Mouse (Mus musculus) adrenal gland, adult (tissue): ENCODE measurements around the gene Bdnf.

Experiments used
- DNase-seq, 2 experiments: peaks; one replicate each; pipeline ENCODE4 v3.0.0; 2022 to 2023; ENCODE audit warnings: low spot score in 1 of 2; ENCODE audit not compliant: inconsistent age in 2 of 2

Gene Bdnf

GRCm38 (mm10) chr2:109674532-109674931 lies at the start of gene Bdnf:
Bdnf (plus strand) TSS chr2:109674700.
- DNase-seq: no peak

DNA sequence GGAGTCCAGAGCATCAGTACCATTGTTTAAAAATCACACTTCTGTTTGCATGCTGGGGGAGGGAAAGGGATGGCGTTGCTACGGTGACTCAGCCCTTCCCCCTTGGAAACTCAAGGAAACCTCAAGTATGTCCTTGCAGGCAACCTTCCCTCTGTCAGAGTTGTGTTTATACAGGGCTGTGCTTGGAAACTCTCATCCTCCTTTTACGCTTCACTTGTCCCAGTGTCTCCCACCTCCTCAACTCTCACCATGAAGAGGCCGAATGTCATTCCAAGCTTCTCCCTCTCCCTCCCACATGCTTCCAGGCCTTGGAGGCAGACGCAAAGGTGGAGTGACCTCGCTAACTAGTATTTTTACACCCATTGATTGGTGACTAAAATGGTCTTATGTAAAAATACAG lies 47.6 kb upstream of the Bdnf start:
- DNase-seq: peak in 1 of 2 experiments; percentile 66

DNA sequence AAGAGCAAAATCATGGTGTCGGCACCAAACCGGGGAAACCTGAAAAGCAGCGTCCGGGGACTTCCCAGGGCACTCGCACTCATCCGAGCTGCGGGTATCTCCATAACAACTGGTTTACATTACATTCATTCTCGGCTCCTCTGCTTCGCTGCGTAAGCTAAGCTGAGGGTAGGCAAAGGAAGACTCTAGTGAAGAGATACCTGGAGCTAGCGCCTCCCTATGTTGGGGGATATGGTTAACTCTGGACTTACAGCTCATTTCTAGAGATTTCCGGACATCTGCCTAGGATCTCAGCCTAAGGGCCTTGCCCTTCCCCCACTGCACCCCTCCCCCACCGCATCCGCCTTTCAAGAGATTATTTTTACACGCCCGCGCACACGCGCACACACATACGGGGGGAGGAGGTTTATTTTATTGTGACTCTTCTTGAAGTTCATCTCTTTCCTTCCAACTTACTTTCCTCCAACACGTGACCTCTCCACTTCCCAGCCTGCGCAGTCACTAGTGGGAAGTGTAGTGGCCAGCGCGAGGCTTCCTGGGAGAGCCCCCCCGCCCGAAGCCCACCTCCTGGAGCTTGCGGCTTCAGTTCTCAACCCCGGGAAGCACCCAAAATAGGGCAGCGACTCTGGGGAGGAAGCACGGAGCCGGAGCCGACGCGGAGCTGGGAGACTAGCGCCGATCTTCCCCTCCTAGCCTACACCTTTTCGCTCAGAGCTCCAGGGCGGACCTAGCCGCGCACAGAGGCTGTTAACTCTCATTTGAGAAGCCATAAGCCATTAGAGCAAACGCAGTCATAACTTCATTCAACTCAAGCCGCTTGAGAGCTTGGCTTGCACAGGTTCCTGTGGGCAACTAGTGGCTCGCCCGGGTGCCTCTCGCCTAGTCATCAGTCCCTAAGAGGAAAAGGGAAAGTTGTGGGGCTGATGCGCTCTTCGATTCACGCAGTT lies 718 bp upstream of the Bdnf start:
- DNase-seq: peak in 1 of 2 experiments; percentile 33

DNA sequence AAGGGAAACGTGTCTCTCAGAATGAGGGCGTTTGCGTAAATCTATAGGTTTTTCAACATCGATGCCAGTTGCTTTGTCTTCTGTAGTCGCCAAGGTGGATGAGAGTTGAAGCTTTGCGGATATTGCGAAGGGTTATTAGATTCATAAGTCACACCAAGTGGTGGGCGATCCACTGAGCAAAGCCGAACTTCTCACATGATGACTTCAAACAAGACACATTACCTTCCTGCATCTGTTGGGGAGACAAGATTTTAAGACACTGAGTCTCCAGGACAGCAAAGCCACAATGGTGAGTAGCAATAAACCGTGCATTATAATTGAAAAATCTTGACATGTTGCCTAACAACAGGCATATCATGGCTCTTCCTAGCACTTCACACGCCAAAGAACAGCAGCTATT lies 551 bp downstream of the Bdnf start:
- DNase-seq: no peak

DNA sequence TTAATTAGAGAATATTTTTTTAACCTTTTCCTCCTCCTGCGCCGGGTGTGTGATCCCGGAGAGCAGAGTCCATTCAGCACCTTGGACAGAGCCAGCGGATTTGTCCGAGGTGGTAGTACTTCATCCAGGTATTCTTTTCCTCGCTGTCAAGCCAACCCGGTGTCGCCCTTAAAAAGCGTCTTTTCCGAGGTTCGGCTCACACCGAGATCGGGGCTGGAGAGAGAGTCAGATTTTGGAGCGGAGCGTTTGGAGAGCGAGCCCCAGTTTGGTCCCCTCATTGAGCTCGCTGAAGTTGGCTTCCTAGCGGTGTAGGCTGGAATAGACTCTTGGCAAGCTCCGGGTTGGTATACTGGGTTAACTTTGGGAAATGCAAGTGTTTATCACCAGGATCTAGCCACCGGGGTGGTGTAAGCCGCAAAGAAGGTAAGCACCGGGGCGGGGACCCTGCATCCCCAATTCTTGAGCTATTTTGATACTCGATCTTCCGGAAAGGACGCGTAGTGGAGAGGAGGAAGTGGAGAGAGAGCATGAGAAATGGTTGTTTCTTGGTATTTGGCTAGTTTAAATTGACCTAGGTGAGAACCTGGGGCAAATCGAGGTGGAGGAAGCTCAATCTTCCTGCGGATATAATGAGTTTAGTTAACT lies 1.6 kb downstream of the Bdnf start:
- peak; percentile 29 to 85 for DNase-seq

DNA sequence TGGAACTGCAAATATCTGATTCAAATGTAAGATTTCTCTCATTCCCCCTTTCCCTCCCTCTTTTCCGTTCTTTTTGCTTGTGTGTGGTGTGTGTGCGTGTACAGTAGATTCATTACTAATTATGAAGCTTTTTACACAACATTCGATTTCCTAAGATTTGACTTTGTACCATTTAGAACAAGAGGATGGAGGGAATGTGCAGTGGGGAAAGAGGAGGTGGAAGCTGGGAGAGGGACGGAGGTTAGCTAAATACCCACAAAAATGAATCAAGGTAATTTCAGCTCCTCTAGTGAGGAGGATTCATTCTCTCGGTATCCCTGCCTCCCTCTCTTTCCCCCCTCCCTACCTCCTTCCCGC lies 2.1 kb downstream of the Bdnf start:
- DNase-seq: no peak

GRCm38 (mm10) chr2:109677221-109678089 lies 3.0 kb downstream of the Bdnf start:
- no peak for DNase-seq

DNA sequence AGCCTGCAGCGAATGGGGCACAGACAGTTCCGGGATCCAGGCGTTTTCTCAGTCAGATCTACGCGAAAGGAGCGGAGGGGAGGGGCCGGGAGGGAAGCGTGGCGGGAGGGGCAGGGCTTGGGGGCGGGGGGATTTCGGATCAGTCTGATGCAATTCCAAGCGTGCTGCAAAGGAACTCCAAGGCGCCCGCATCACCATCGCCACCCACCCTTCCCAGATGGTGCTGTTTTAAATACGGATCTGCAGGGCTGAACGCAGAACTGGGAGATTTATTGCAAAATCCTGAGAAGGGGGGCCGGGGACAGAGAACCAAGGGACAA lies 3.5 kb downstream of the Bdnf start:
- peak; percentile 12 to 76 for DNase-seq

- no peak for DNase-seq
Observed at GRCm38 (mm10) chr2:109678454-109678853, 4.0 kb downstream of the Bdnf start.

- DNase-seq: no peak
Observed at GRCm38 (mm10) chr2:109679446-109679845, 4.9 kb downstream of the Bdnf start.

GRCm38 (mm10) chr2:109681071-109681470 lies 6.6 kb downstream of the Bdnf start:
- no peak for DNase-seq

DNA sequence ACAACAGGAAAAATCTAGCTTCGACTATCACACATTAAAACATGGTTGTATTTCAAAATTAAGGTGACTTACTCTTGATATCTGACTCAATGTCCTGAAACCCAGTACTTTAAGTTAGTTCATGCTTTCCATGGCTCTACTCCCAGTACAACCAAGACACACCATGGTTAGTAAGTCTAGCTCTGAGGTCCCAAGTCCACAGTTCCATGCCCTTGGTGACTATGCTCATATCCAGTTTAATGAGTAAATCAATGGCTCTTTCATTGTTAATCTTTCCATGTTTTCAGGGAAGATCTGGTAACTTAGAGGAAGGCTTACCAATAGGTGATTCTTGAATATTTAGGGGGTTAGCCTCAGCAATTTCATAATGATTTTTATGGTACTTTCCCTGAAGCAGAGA lies 14.2 kb downstream of the Bdnf start:
- no peak for DNase-seq

GRCm38 (mm10) chr2:109692266-109693177 lies 18.0 kb downstream of the Bdnf start:
- DNase-seq: peak in 1 of 2 experiments; percentile 30

DNA sequence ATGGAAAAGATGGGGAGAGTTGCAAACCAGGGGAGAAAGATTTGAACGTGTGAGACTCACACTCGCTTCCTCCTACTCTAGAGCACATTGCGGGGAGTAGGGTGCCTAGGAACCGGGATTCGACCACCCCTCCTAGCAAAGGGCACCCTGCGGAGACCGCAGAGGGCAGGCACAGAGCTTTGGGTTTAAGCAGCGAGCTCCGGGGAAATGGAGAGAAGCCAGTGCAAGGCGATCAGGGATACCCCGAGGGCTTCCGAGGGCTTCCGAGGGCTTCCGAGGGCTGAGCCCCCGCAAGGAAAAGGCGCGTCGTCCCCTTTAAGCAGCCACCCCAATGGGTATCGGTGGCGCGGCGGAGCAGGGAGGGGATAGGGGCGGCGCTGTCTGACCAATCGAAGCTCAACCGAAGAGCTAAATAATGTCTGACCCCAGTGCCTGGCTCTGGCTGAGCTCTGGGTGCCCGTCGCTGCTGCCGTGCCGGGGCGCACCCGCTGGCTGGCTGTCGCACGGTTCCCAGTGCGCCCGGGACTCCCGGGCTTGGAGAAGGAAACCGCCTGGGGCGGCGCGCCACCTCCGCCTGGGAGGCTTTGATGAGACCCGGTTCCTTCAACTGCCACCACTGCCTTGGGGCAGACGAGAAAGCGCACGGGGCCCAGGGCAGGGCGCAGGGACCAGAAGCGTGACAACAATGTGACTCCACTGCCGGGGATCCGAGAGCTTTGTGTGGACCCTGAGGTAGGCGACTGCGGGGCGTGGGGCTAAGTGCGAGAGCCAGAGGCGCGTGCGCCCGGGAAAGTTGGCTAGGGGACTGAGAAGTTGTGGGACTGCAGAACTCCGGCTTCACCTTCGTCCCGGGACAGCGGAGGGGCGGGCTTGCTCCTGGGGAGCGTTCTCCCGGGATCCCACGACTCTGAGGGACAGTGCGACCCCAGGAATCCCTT lies 18.9 kb downstream of the Bdnf start:
- DNase-seq: peak; percentile 8 to 75

DNA sequence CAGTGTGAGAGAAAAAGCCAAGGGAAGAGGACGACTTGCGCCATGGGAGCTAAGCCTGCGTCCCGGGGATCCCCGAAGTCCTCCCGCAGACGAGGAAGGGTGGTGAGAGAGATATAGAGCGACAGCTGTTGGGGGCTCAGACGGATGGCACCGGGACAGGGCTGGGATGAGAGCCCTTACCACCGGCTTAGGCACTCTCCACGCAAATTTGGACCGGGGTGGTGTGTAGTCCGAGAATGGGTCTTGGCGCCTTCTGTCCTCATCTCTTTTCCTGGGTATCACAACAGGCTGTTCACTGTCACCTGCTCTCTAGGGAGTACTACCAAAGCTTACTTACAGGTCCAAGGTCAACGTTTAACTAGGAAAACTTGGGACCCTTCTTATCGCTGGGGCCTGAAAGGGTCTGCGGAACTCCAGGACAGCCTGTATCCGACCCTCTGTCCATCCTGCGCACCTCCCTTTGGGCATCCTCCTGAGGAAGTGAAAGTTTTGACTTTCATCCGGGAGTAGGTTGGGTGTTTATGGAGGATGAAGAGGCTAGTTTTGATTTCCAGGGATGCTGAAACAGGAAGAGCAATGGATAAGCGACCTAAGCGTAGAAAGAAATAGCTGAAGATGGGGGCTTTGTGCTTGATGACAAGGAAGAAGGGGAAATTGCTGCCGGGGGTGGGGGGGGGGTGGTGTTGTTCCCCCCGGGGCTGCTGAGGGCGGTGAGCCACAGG lies 19.8 kb downstream of the Bdnf start:
- peak in 1 of 2 experiments; percentile 53 for DNase-seq

- peak; percentile 41 to 82 for DNase-seq
Observed at GRCm38 (mm10) chr2:109694838-109695225, 20.3 kb downstream of the Bdnf start.

DNA sequence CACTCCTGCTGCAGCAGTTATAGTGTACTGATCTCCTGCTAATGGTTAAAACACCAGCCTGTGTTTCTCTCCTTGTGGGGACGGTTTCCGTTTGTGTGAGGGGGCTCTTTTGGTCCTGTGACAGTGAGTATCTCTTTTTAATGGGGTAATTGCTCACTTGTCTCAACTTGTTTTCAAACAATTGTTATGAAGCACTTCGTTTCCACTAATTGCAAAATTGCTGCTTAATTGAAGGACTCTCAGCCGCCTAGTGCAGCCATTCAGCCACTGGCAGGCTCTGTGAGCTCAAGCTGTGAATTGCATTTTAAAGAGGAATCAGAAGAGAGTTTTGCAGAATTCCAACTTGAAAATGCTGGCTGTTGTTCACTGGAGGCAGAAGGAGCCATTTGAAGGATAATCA lies 22.7 kb downstream of the Bdnf start:
- DNase-seq: no peak

GRCm38 (mm10) chr2:109700291-109700690 lies 25.8 kb downstream of the Bdnf start:
- no peak for DNase-seq

- no peak for DNase-seq
Observed at GRCm38 (mm10) chr2:109703588-109703987, 29.1 kb downstream of the Bdnf start.
